Mouse (Mus musculus): ENCODE data around the gene Immp2l. TPM values are rescaled to one million over a fixed set of nuclear protein-coding genes. Genes with fewer than 3 reads are reported as not detected.

Gene Immp2l
- polyA plus RNA-seq, 2 experiments, result 6.9 to 10.6 TPM

DNA sequence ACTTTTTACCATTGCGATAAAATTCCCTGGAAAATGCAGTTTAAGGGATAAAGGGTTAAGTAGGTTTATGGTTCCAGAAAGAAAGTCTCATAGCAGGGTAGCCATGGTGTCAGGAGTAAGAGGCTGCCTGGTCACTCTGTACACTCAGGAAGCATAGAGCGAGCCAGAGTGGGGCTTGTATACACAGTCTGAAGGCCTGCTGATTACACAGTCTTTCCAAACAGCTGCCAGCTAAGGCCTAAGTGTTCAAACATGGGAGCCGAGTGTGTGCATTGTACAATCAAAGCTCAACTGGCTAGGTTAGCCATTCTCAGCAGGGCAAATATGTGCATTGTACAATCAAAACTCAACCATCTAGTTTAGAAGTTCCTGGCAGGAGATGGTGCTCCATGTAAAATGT, 393.2 kb downstream of the Immp2l start:
- Histone ChIP-seq H3K4me3 (replicated peaks; ENCODE audit: low read length) (no peak overlapping the region), H3K27ac (replicated peaks; ENCODE audit: low read depth, low read length) (no peak overlapping the region), H3K4me2 (replicated peaks; ENCODE audit: low read depth, low read length, severe bottlenecking) (no peak overlapping the region), H3K9me3 (ENCODE audit: control insufficient read depth, low read length) (no peaks in the 10 kb centered on the region), H3K4me1 (ENCODE audit: control insufficient read depth, insufficient read depth, low read length) (no peaks in the 10 kb centered on the region; the same call in 1 of the 2 replicates), H3K36me3 (ENCODE audit: control insufficient read depth, insufficient read depth, low read length) (no peaks in the 10 kb centered on the region), H3K27me3 (ENCODE audit: control insufficient read depth, insufficient read depth, low read length) (no peaks in the 10 kb centered on the region), H3K9ac (ENCODE audit: low read depth, low read length, severe bottlenecking) (no peak overlapping the region)
- ATAC-seq (ENCODE audit: low FRiP score, low read depth) (no peak), DNase-seq (ENCODE audit: low spot score) (no peak)
- no peak for TF ChIP-seq POLR2A (IDR thresholded peaks at IDR 0.05; ENCODE audit: borderline replicate concordance, extremely low read depth, insufficient read depth, insufficient read length)
- WGBS, result 54% methylated on average over 3 of the region's 3 CpGs

DNA sequence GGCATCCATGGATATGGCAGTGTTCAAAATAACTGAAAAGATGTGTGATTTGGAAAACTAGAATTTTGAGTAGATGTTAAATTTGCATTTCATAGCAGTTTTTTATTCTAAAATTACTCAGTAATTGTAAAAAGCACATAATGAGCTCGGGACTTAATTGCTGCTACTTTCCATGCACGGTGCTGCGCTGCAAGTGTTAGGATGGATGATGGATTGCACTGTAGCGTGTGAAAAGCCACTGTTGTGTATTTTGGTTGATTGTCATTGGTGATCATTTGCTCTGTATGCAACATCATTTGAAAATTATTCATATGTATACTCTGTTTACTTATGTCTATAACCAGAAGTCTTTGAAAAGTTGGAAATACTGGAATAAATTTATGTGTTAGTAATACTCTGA, 394.1 kb downstream of the Immp2l start:
- Histone ChIP-seq H3K36me3 (ENCODE audit: control insufficient read depth, insufficient read depth, low read length) (no peaks in the 10 kb centered on the region), H3K27ac (replicated peaks; ENCODE audit: low read depth, low read length) (no peak overlapping the region), H3K4me2 (replicated peaks; ENCODE audit: low read depth, low read length, severe bottlenecking) (no peak overlapping the region), H3K9me3 (ENCODE audit: control insufficient read depth, low read length) (no peaks in the 10 kb centered on the region), H3K4me1 (ENCODE audit: control insufficient read depth, insufficient read depth, low read length) (no peaks in the 10 kb centered on the region; the same call in 1 of the 2 replicates), H3K4me3 (replicated peaks; ENCODE audit: low read length) (no peak overlapping the region), H3K9ac (ENCODE audit: low read depth, low read length, severe bottlenecking) (no peak overlapping the region), H3K27me3 (ENCODE audit: control insufficient read depth, insufficient read depth, low read length) (no peaks in the 10 kb centered on the region)
- DNase-seq (ENCODE audit: low spot score), result no peak
- 84% methylated on average over 4 of the region's 4 CpGs for WGBS
- no peak for ATAC-seq (ENCODE audit: low FRiP score, low read depth)
- no peak for TF ChIP-seq POLR2A (IDR thresholded peaks at IDR 0.05; ENCODE audit: borderline replicate concordance, extremely low read depth, insufficient read depth, insufficient read length)

DNA sequence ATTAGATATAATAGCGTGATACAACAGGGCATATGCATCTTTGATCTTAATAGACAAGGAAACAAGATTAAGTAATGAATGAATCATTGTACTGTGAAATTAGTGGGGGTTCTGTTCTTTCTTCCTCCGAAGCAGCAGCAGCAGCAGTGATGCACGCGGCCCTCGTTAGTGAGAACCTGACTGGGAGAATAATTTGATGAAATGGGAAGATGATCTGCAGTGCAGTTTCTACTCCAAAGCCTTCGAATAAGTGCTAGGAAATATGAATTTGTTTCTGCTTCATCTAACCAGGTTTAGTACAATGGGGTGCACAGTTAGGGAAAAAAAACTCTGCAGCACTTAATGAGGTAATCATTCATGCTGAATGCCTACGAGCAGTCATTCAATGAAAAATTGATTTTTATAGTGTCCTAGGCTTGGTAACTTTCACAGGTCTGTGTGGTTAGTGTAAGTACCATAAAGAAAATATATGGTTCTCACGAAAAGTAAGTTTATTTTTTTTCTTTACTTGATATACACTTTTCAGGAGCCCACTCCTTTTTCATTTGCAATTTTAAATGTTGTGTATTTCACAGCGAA, 401.3 kb downstream of the Immp2l start:
- Histone ChIP-seq H3K27ac (replicated peaks; ENCODE audit: low read depth, low read length) (no peak overlapping the region), H3K9me3 (ENCODE audit: control insufficient read depth, low read length) (no peaks in the 10 kb centered on the region), H3K4me3 (replicated peaks; ENCODE audit: low read length) (no peak overlapping the region), H3K36me3 (ENCODE audit: control insufficient read depth, insufficient read depth, low read length) (no peaks in the 10 kb centered on the region), H3K9ac (ENCODE audit: low read depth, low read length, severe bottlenecking) (no peak overlapping the region), H3K4me1 (ENCODE audit: control insufficient read depth, insufficient read depth, low read length) (no peaks in the 10 kb centered on the region), H3K4me2 (replicated peaks; ENCODE audit: low read depth, low read length, severe bottlenecking) (no peak overlapping the region), H3K27me3 (ENCODE audit: control insufficient read depth, insufficient read depth, low read length) (no peaks in the 10 kb centered on the region)
- WGBS, result 51% methylated on average over 9 of the region's 9 CpGs
- no peak for DNase-seq (ENCODE audit: low spot score)
- no peak for TF ChIP-seq POLR2A (IDR thresholded peaks at IDR 0.05; ENCODE audit: borderline replicate concordance, extremely low read depth, insufficient read depth, insufficient read length)
- ATAC-seq (ENCODE audit: low FRiP score, low read depth), result no peak

DNA sequence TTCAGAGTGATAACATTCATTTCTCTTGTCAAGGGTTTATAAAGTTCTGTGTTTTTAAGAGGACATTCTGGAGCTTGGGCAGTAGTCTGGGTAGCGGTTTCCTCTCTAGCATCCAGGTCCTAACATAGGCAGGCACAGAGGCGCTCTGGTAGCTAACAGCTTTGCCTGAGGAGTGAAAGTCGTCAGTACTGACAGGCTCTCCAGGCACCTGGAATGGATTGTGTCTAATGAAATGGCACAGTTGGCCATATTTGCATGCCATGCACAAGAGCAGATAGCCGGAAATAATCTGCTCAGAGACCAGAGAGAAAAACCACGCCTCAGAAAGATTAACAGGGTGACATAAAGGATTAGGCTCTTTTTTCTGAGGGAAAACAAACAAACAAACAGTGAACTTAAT, 403.6 kb downstream of the Immp2l start:
- H3K4me1 ChIP-seq (ENCODE audit: control insufficient read depth, insufficient read depth, low read length), result no peaks in the 10 kb centered on the region
- no peak for TF ChIP-seq POLR2A (IDR thresholded peaks at IDR 0.05; ENCODE audit: borderline replicate concordance, extremely low read depth, insufficient read depth, insufficient read length)
- WGBS, result 55% methylated on average over 5 of the region's 5 CpGs
- no peak overlapping the region for H3K4me2 ChIP-seq (replicated peaks; ENCODE audit: low read depth, low read length, severe bottlenecking)
- H3K27ac ChIP-seq (replicated peaks; ENCODE audit: low read depth, low read length), result no peak overlapping the region
- no peaks in the 10 kb centered on the region for H3K27me3 ChIP-seq (ENCODE audit: control insufficient read depth, insufficient read depth, low read length)
- DNase-seq (ENCODE audit: low spot score), result no peak
- ATAC-seq (ENCODE audit: low FRiP score, low read depth), result no peak
- H3K9me3 ChIP-seq (ENCODE audit: control insufficient read depth, low read length), result no peaks in the 10 kb centered on the region
- no peaks in the 10 kb centered on the region for H3K36me3 ChIP-seq (ENCODE audit: control insufficient read depth, insufficient read depth, low read length)
- no peak overlapping the region for H3K9ac ChIP-seq (ENCODE audit: low read depth, low read length, severe bottlenecking)
- no peak overlapping the region for H3K4me3 ChIP-seq (replicated peaks; ENCODE audit: low read length)

DNA sequence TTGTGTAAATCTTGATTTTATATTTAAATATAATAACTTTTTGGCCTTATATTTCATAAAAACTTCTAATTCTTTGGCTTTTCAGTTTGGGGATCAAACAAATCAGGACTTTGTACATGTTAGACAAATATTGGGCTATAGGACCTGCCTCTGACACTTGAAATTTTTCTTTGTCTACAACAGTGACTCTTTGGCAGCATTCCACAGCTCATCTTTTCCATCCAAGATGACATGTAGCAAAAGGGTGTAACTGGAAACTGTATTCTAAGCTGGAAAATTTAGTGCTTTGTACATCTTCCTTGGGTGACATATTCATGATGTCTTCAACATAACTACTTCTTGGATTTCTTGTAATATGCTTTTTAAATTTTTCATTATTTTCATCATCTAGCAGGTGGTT, 404.9 kb downstream of the Immp2l start:
- no peak for DNase-seq (ENCODE audit: low spot score)
- no peaks in the 10 kb centered on the region for H3K4me1 ChIP-seq (ENCODE audit: control insufficient read depth, insufficient read depth, low read length)
- no peak overlapping the region for H3K4me3 ChIP-seq (replicated peaks; ENCODE audit: low read length)
- H3K4me2 ChIP-seq (replicated peaks; ENCODE audit: low read depth, low read length, severe bottlenecking), result no peak overlapping the region
- TF ChIP-seq POLR2A (IDR thresholded peaks at IDR 0.05; ENCODE audit: borderline replicate concordance, extremely low read depth, insufficient read depth, insufficient read length), result no peak
- H3K9ac ChIP-seq (ENCODE audit: low read depth, low read length, severe bottlenecking), result no peak overlapping the region
- no peaks in the 10 kb centered on the region for H3K27me3 ChIP-seq (ENCODE audit: control insufficient read depth, insufficient read depth, low read length)
- no peak overlapping the region for H3K27ac ChIP-seq (replicated peaks; ENCODE audit: low read depth, low read length)
- no peak for ATAC-seq (ENCODE audit: low FRiP score, low read depth)
- H3K36me3 ChIP-seq (ENCODE audit: control insufficient read depth, insufficient read depth, low read length), result no peaks in the 10 kb centered on the region
- H3K9me3 ChIP-seq (ENCODE audit: control insufficient read depth, low read length), result no peaks in the 10 kb centered on the region

Data from limb, embryonic 14.5 days (tissue).